Mouse (Mus musculus) thymus, adult 2 months (tissue): Measurements from ENCODE around the gene Spata13. TPM values are rescaled to one million over a fixed set of nuclear protein-coding genes. Genes with fewer than 3 reads are reported as not detected.

Experiments
- DNase-seq: peaks from one replicate; pipeline ENCODE4 v3.0.0; 2021
- H3K27ac ChIP-seq: fragments of 200-500 bp; 2 replicates; pipeline ENCODE4 v1.5.1; 2012; ENCODE audit warnings: low read length, control low read depth; ENCODE audit not compliant: control insufficient read depth, insufficient read depth
- H3K27me3 ChIP-seq: fragments of 200-500 bp; 2 replicates; pipeline ENCODE4 v1.6.1; 2012; ENCODE audit warnings: mild to moderate bottlenecking, low read length, moderate library complexity, mixed read lengths; ENCODE audit not compliant: control insufficient read depth, insufficient read depth
- H3K36me3 ChIP-seq: fragments of 200-500 bp; 2 replicates; pipeline ENCODE4 v1.6.1; 2012; ENCODE audit warnings: mild to moderate bottlenecking, low read length, moderate library complexity; ENCODE audit not compliant: control insufficient read depth, insufficient read depth
- H3K4me1 ChIP-seq: fragments of 200-500 bp; replicated peaks from 2 replicates; pipeline ENCODE4 v1.6.1; 2012; ENCODE audit warnings: low read length; ENCODE audit not compliant: control insufficient read depth, insufficient read depth
- H3K4me3 ChIP-seq: fragments of 200-500 bp; 2 replicates; pipeline ENCODE4 v1.5.1; 2012; ENCODE audit warnings: mild to moderate bottlenecking, low read length, control low read depth, moderate library complexity; ENCODE audit not compliant: control insufficient read depth, insufficient read depth
- CTCF ChIP-seq: fragments of 200-500 bp; IDR thresholded peaks from 2 replicates; pipeline ENCODE4 v1.5.1; 2012; ENCODE audit warnings: mild to moderate bottlenecking, control low read depth, low read length, moderate library complexity, borderline replicate concordance; ENCODE audit not compliant: control insufficient read depth, poor library complexity, insufficient read depth; ENCODE audit errors: extremely low read depth
- POLR2A ChIP-seq: fragments of 200-500 bp; IDR thresholded peaks from 2 replicates; pipeline ENCODE4 v1.6.1; 2012; ENCODE audit warnings: mild to moderate bottlenecking, low read length, control low read depth, moderate library complexity; ENCODE audit not compliant: control insufficient read depth, poor library complexity, insufficient read depth; ENCODE audit errors: extremely low read depth
- WGBS: fragments of 180-500 bp; shearing (Covaris S2); methylation state at CpG from one replicate; pipeline ENCODE4 v1.1.7; 2018; 5-methylcytosine and 5-hydroxymethylcytosine counted together
- polyA plus RNA-seq: library from polyadenylated mRNA; depleted of rRNA; stranded (reverse); fragments of >200 nt; gene quantifications from 2 replicates; pipeline ENCODE4 v1.2.3, GENCODE M21; 2012

Spata13 gene
- polyA plus RNA-seq, 1 experiment: 80.6 TPM

GRCm38 (mm10) chr14:60709192-60709591 is 75.4 kb downstream of the Spata13 start:
- H3K4me1 ChIP-seq: peaks cover 65% of the 10 kb centered on the region
- H3K27me3 ChIP-seq: no peaks in the 10 kb centered on the region
- 4% methylated on average over 11 of the region's 11 CpGs for WGBS
- H3K4me3 ChIP-seq: peak overlapping the region; percentile 69
- TF ChIP-seq CTCF: no peak
- TF ChIP-seq POLR2A: peak; percentile 78
- peak; percentile 84 for DNase-seq
- peak overlapping the region; percentile 93 for H3K27ac ChIP-seq
- no peaks in the 10 kb centered on the region for H3K36me3 ChIP-seq

GRCm38 (mm10) chr14:60709749-60710148 is 75.9 kb downstream of the Spata13 start:
- H3K27ac ChIP-seq: peak overlapping the region; percentile 92
- WGBS: 17% methylated on average over 8 of the region's 8 CpGs
- peak; percentile 37 for DNase-seq

GRCm38 (mm10) chr14:60711161-60711560 is 77.4 kb downstream of the Spata13 start:
- peaks cover 60% of the 10 kb centered on the region for H3K4me1 ChIP-seq
- TF ChIP-seq POLR2A (no peak), CTCF (no peak)
- H3K4me3 ChIP-seq: peak overlapping the region; percentile 72
- H3K36me3 ChIP-seq: peaks cover 13% of the 10 kb centered on the region
- H3K27ac ChIP-seq: peak overlapping the region; percentile 63
- 75% methylated on average over 5 of the region's 5 CpGs for WGBS
- no peak for DNase-seq
- H3K27me3 ChIP-seq: no peaks in the 10 kb centered on the region

More at GRCm38 (mm10) chr14:60709749-60710148, 75.9 kb downstream of the Spata13 start:
- Histone ChIP-seq H3K4me1 (peaks cover 62% of the 10 kb centered on the region), H3K4me3 (peak overlapping the region; percentile 69), H3K36me3 (peaks cover under 1% of the 10 kb centered on the region; the same call in 1 of the 2 replicates), H3K27me3 (no peaks in the 10 kb centered on the region)
- TF ChIP-seq POLR2A (no peak), CTCF (no peak)

- TF ChIP-seq CTCF: no peak
- TF ChIP-seq POLR2A: no peak
- H3K27ac ChIP-seq: peak overlapping the region; percentile 40; the same call in 1 of the 2 replicates
- WGBS: 63% methylated on average over 6 of the region's 6 CpGs
- peak; percentile 55 for DNase-seq
- H3K4me1 ChIP-seq: peaks cover 56% of the 10 kb centered on the region
- no peaks in the 10 kb centered on the region for H3K27me3 ChIP-seq
- H3K4me3 ChIP-seq: peak overlapping the region; percentile 49
- peaks cover 13% of the 10 kb centered on the region for H3K36me3 ChIP-seq
Measured at GRCm38 (mm10) chr14:60711590-60712288, 77.9 kb downstream of the Spata13 start.

GRCm38 (mm10) chr14:60712289-60712830 is 78.6 kb downstream of the Spata13 start:
- TF ChIP-seq POLR2A (no peak), CTCF (no peak)
- peak overlapping the region; percentile 56; the same call in 1 of the 2 replicates for H3K27ac ChIP-seq
- H3K27me3 ChIP-seq: no peaks in the 10 kb centered on the region
- H3K36me3 ChIP-seq: peaks cover 13% of the 10 kb centered on the region
- no peak for DNase-seq
- peaks cover 50% of the 10 kb centered on the region for H3K4me1 ChIP-seq
- 60% methylated on average over 11 of the region's 11 CpGs for WGBS
- peak overlapping the region; percentile 24 for H3K4me3 ChIP-seq

- Histone ChIP-seq H3K27me3 (no peaks in the 10 kb centered on the region), H3K4me3 (no peak overlapping the region), H3K4me1 (peaks cover 53% of the 10 kb centered on the region), H3K27ac (peak overlapping the region; percentile 29), H3K36me3 (peaks cover 18% of the 10 kb centered on the region)
- 80% methylated on average over 5 of the region's 5 CpGs for WGBS
- no peak for DNase-seq
- TF ChIP-seq CTCF: no peak
- no peak for TF ChIP-seq POLR2A
Measured at GRCm38 (mm10) chr14:60715686-60716085, 81.9 kb downstream of the Spata13 start.

GRCm38 (mm10) chr14:60721304-60721703 is 87.5 kb downstream of the Spata13 start:
- Histone ChIP-seq H3K4me3 (0 out of 2 replicates have a peak overlapping the region, but pooled peaks have one; percentile 8), H3K4me1 (peaks cover 54% of the 10 kb centered on the region), H3K27me3 (no peaks in the 10 kb centered on the region), H3K36me3 (peaks cover 5% of the 10 kb centered on the region), H3K27ac (peak overlapping the region; percentile 98)
- DNase-seq: no peak
- TF ChIP-seq CTCF (no peak), POLR2A (no peak)
- 11% methylated on average over 8 of the region's 8 CpGs for WGBS
